Mouse (Mus musculus): Measurements from ENCODE around the gene Phlpp1.

Phlpp1 gene

DNA sequence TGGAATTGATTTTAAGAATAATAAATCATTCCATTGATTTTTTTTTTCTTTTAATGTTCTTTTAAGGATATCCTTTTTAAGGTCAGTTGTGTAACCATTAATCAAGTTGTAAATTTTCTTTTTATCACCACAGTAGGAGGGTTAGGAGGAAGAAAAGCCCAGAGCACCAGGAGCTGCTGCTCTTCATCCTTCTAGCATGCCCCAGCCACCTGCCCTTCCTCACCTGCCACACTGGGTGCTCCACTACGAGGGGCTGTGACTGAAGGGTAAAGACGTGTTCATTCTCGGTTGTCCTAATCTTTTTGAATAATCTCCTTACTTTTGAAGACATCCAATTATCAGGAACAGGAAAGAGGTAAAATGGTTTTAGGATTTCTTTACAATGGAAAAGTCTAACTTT, 22.7 kb downstream of the Phlpp1 start:
- no peak for DNase-seq (ENCODE audit: extremely low spot score)

GRCm38 (mm10) chr1:106197991-106198390, 26.4 kb downstream of the Phlpp1 start:
- DNase-seq (ENCODE audit: extremely low spot score), result no peak

DNA sequence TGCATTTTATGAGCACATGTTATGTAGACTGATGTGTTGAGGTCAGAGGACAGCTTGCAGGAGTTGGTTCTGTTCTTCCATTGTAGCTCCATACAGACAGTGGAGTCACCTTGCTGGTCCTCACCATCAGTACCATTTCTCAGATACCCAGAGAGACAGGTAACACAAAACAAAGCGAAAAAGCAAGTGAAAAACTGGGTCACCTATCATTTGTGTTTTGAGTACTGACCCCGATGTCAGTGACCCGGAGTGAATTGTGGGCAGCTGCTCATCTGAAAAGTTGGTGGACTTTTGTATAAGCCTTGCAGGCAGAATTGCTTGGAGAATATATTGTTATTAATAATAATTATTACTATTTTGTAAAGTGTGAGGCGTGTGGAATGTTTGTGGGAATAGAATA, 27.6 kb downstream of the Phlpp1 start:
- no peak for DNase-seq (ENCODE audit: extremely low spot score)

- peak; percentile 60 for DNase-seq (ENCODE audit: extremely low spot score)
Observed at GRCm38 (mm10) chr1:106199686-106200085, 28.1 kb downstream of the Phlpp1 start.

DNA sequence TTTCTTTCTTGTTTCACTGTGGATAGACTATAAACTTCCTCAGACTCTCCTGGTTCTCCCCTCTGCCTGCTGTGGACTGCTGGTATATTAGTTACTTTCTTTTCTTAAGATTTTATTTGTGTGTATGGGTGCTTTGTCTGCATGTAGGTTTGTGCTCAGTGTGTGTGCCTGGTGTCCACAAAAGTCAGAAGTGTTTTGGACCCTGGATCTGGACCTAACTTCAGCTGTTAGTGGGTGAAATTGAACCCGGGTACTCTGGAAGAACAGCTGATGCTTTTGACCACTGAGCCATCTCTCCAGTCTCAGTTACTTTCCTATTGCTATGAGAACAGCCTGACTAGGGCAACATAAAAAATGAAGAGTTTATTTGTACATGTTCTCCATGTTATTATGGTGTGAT, 29.5 kb downstream of the Phlpp1 start:
- no peak for DNase-seq (ENCODE audit: extremely low spot score)

DNA sequence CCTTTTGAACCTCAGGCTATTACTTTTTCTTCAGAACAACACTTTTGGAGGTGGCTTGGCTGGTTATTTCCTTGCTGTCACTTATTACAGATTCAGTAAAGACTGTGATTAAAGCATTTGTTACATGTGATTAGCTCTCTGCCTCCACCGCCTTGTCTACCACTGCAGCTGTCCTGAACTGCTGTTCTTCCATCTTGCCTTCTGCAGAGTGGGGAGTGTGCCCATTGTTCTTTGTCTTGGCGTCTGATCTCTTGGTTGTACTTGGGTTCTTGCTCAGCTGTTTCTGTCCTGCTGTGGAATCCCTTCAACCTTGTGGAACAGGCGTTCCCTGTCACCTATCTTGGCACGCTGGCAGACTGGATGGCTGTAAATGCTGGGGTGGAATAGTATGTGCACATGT, 30.4 kb downstream of the Phlpp1 start:
- no peak for DNase-seq (ENCODE audit: extremely low spot score)

DNA sequence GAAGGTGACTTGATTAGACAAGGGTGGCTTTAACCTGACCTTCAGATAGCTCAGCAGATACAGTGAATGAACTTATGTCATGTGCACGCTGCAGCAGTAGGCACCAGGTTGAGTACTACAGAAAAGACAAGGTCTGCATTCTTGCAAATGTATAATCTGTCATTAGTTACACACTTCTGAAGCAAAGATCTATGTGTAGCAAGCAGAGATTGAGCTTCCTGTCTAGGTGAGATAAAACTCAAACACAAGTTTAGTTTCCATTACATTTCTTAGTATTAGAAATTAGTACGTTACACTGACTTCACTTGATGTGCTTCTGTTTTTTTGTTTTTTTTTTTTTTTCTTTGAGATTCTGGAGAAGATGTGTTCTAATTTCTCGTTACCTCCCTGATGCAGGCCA, 32.4 kb downstream of the Phlpp1 start:
- no peak for DNase-seq (ENCODE audit: extremely low spot score)

- DNase-seq (ENCODE audit: extremely low spot score), result no peak
Observed at GRCm38 (mm10) chr1:106204350-106204749, 32.8 kb downstream of the Phlpp1 start.

DNA sequence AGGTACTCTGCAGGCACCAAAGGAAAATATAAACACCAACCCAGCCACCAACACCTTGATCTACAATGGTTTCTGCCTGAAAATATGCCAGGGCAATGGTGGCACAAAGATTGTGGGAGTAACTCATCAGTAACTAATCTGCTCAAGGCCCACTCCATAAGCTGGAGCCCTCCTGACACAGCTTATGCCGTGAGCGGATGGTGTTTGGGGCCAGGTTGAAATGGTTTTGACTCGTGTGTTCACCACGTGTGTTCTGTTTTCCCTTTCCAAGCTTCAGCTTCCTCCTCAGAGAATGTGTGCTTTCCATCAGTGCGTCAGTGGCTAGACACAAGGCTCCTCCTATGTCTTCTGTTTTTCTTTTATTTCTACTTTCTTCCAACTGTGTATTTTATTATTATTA, 37.0 kb downstream of the Phlpp1 start:
- no peak for DNase-seq (ENCODE audit: extremely low spot score)

- DNase-seq (ENCODE audit: extremely low spot score), result no peak
Observed at GRCm38 (mm10) chr1:106210461-106210860, 38.9 kb downstream of the Phlpp1 start.

- no peak for DNase-seq (ENCODE audit: extremely low spot score)
Observed at GRCm38 (mm10) chr1:106211146-106211545, 39.6 kb downstream of the Phlpp1 start.

GRCm38 (mm10) chr1:106220431-106220830, 48.9 kb downstream of the Phlpp1 start:
- no peak for DNase-seq (ENCODE audit: extremely low spot score)

GRCm38 (mm10) chr1:106221371-106221770, 49.8 kb downstream of the Phlpp1 start:
- DNase-seq (ENCODE audit: extremely low spot score), result no peak

DNA sequence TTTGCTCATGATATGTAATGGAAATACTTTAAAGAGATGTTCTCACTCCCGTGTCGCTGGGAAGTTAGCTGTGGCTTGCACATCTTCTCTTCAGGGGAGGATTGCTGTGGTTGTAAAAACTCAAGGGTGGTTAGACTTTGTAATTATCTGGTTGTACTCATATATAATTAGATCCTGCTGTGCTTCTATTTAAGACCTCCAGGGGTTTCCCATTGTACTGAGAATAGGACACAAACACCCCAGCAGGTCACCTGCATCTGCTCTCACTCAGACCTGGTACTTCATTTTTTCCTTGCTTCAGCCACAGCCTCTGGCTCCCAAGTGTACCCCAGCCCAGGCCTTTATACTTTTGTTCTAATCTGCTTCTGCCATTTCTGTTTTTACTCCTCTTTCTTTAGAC, 50.4 kb downstream of the Phlpp1 start:
- no peak for DNase-seq (ENCODE audit: extremely low spot score)

- no peak for DNase-seq (ENCODE audit: extremely low spot score)
Observed at GRCm38 (mm10) chr1:106226613-106227012, 55.1 kb downstream of the Phlpp1 start.

DNA sequence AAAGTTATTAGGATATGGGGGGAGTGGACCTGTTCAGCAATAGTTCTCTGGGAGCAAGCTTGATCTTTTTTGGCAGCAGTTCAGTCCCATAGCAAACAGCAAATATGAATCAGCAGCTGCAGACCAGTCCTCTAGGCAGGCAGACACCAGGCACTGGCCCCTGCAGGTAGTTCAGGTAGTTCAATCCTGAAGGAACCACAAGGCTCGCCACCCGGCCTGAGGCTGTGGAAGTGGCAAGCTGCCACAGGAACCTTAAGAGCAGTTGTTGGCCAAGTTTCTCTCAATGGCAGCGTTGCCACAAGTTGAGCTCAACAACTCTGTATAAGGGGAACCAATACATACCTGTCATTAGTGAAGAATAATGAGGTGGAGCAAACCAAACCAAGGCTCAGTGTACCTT, 58.8 kb downstream of the Phlpp1 start:
- DNase-seq (ENCODE audit: extremely low spot score), result no peak

GRCm38 (mm10) chr1:106231345-106231744, 59.8 kb downstream of the Phlpp1 start:
- no peak for DNase-seq (ENCODE audit: extremely low spot score)

GRCm38 (mm10) chr1:106231805-106232459, 60.4 kb downstream of the Phlpp1 start:
- DNase-seq (ENCODE audit: extremely low spot score), result no peak

- no peak for DNase-seq (ENCODE audit: extremely low spot score)
Observed at GRCm38 (mm10) chr1:106232460-106232850, 60.9 kb downstream of the Phlpp1 start.

DNA sequence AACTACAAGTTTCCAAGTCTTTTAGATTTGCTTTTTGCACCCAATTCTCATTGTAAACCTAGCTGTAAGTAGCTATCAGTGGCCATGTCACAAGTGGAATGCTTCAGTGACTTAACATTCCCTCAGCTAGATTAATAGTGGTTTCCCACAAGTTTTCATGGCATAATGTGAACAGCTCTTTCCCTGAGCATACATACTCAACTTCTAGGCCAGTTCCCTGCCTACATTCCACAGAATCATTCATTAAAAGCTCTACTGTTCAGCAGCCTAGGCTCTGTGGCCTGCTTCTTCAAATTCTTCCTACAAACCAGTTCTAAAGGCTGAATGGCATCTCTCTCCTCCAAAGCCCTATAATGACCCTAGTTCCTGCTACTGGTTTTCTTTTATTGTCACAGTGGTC, 65.4 kb downstream of the Phlpp1 start:
- no peak for DNase-seq (ENCODE audit: extremely low spot score)

DNA sequence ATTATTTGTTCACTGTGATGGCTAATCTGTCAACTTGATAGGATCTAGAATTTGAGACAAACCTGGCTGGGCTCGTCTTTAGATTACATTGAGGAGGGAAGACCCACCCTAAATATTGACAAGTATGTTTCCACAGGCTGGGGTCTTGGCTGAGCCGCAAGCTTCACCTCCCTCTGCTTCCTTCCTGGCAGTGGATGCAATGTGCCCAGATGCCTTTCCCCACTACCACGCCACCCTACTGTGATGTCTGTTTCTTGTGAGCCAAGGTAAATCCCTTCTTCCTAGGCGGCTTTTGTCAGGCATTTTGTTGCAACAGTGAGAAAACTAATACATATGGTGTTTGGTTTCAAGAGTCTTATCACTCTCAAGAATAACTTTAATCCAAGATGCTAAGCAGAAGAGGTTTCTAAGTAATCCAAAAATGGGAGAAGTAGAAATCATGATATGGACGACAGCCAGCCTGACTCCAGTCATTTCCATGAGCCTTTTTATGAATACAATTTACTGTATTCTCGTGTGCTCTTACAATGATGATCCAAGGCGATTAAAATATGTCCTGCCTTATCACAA, 68.6 kb downstream of the Phlpp1 start:
- DNase-seq (ENCODE audit: extremely low spot score), result no peak

GRCm38 (mm10) chr1:106241059-106241458, 69.5 kb downstream of the Phlpp1 start:
- DNase-seq (ENCODE audit: extremely low spot score), result no peak

DNA sequence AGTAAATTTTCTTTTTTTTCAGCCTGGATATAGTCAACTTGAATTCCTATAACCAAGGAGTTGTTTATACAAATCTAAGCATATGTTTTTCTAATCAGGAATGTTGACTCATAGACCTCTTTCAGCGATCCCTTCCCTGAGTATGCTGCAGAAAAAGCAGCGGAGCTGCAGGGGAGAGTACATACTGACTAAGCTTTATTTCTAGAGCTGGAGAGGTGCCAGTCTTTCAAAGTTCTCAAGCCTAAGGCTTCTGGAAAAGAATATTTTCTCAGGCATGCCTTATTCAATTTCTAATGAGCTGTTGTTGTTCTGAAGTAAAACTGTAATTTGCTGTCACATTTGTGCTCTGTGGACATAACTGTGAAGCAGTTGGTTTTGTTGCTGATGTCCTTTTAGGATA, 70.6 kb downstream of the Phlpp1 start:
- DNase-seq (ENCODE audit: extremely low spot score), result no peak

GRCm38 (mm10) chr1:106243371-106243770, 71.8 kb downstream of the Phlpp1 start:
- DNase-seq (ENCODE audit: extremely low spot score), result no peak

Data from embryo, embryonic 9.5 days (tissue).